Mouse (Mus musculus): ENCODE data around the gene Spint3. TPM values are rescaled to one million over a fixed set of nuclear protein-coding genes. Genes with fewer than 3 reads are reported as not detected.
A peak's percentile ranks its signal among the peaks of the same experiment; 100 is the strongest.

Gene Spint3
- polyA plus RNA-seq, 1 experiment, result not detected

DNA sequence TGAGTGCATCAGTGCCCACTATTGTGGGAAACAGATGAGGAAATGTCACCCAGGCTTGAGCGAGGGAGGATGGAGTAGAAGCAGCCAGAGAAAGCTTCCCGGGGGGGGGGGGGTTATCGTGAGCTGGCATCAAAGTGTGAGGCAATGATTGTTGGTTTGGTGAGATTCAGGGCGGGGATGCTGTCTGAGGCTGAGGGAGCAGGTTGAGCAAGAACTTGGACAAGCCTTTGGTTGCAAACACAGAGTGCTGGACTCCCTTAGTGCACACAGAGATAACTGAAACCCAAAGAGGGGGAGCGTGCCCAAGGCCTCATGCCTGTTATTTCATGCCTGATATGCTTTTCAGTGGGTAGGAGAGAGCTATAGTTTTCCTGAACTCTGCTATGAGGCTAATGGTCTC, 5.8 kb downstream of the Spint3 start:
- Histone ChIP-seq H3ac (ENCODE audit: control insufficient read depth, insufficient read length) (no peak overlapping the region), H3K4me3 (no peak overlapping the region), H3K4me2 (ENCODE audit: low read depth) (no peak overlapping the region), H3K27me3 (ENCODE audit: control insufficient read depth, insufficient read depth, insufficient read length) (peaks cover 58% of the 10 kb centered on the region), H3K36me3 (ENCODE audit: control insufficient read depth, insufficient read depth) (no peaks in the 10 kb centered on the region), H3K79me2 (ENCODE audit: control insufficient read depth, insufficient read depth) (no peaks in the 10 kb centered on the region)
- TF ChIP-seq MYOG (IDR thresholded peaks at IDR 0.05; ENCODE audit: control insufficient read depth in 1 of 3, insufficient read depth in 1 of 3, insufficient read length in 2 of 3, low read depth in 2 of 3), result no peak
- no peak for TF ChIP-seq CEBPB (IDR thresholded peaks at IDR 0.05; ENCODE audit: insufficient read depth, poor library complexity, severe bottlenecking)
- TF ChIP-seq USF1 (IDR thresholded peaks at IDR 0.05; ENCODE audit: low read depth), result no peak
- TF ChIP-seq POLR2A (IDR thresholded peaks at IDR 0.05; ENCODE audit: insufficient read length, low read depth), result no peak
- TF ChIP-seq TCF12 (IDR thresholded peaks at IDR 0.05; ENCODE audit: insufficient read depth, poor library complexity, severe bottlenecking), result no peak
- TF ChIP-seq POLR2AphosphoS2 (IDR thresholded peaks at IDR 0.05; ENCODE audit: insufficient read length, low read depth), result no peak
- no peak for TF ChIP-seq E2F4 (IDR thresholded peaks at IDR 0.05; ENCODE audit: insufficient read depth)
- TF ChIP-seq MYOD1 (IDR thresholded peaks at IDR 0.05; ENCODE audit: control insufficient read depth in 1 of 3, insufficient read length in 2 of 3, low read depth in 2 of 3), result no peak
- TF ChIP-seq SRF (IDR thresholded peaks at IDR 0.05; ENCODE audit: control insufficient read depth, insufficient read length, low read depth), result no peak
- no peak for TF ChIP-seq REST (IDR thresholded peaks at IDR 0.05; ENCODE audit: insufficient read depth, insufficient read length)
- no peak for TF ChIP-seq MAX (IDR thresholded peaks at IDR 0.05; ENCODE audit: low read depth)
- no peak for TF ChIP-seq TCF3 (IDR thresholded peaks at IDR 0.05; ENCODE audit: insufficient read length, low read depth)

DNA sequence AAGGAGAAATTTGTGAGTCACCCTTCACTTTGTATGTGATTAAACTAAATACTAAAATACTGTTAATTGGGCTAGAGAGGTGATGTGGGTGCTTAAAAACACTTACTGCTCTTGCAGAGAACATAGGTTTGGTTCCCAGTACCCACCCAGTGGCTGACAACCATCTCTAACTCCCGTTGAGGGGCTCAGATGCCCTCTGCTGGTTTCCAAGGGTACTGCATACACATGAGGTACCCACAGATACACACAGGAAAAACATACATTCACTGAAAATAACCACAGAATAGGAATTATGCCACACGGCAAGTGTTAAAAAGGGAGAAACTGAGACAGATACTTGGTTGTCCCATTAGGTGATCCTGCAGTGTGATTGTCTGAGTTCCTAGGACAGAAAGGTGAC, 6.3 kb downstream of the Spint3 start:
- Histone ChIP-seq H3K36me3 (ENCODE audit: control insufficient read depth, insufficient read depth) (no peaks in the 10 kb centered on the region), H3K27me3 (ENCODE audit: control insufficient read depth, insufficient read depth, insufficient read length) (peaks cover 58% of the 10 kb centered on the region), H3ac (ENCODE audit: control insufficient read depth, insufficient read length) (no peak overlapping the region), H3K79me2 (ENCODE audit: control insufficient read depth, insufficient read depth) (no peaks in the 10 kb centered on the region), H3K4me3 (no peak overlapping the region), H3K4me2 (ENCODE audit: low read depth) (no peak overlapping the region)
- TF ChIP-seq REST (IDR thresholded peaks at IDR 0.05; ENCODE audit: insufficient read depth, insufficient read length) (no peak), POLR2AphosphoS2 (IDR thresholded peaks at IDR 0.05; ENCODE audit: insufficient read length, low read depth) (no peak), MYOD1 (IDR thresholded peaks at IDR 0.05; ENCODE audit: control insufficient read depth in 1 of 3, insufficient read length in 2 of 3, low read depth in 2 of 3) (no peak), TCF3 (IDR thresholded peaks at IDR 0.05; ENCODE audit: insufficient read length, low read depth) (no peak), MAX (IDR thresholded peaks at IDR 0.05; ENCODE audit: low read depth) (no peak), USF1 (IDR thresholded peaks at IDR 0.05; ENCODE audit: low read depth) (no peak), POLR2A (IDR thresholded peaks at IDR 0.05; ENCODE audit: insufficient read length, low read depth) (no peak), TCF12 (IDR thresholded peaks at IDR 0.05; ENCODE audit: insufficient read depth, poor library complexity, severe bottlenecking) (no peak), SRF (IDR thresholded peaks at IDR 0.05; ENCODE audit: control insufficient read depth, insufficient read length, low read depth) (no peak), MYOG (IDR thresholded peaks at IDR 0.05; ENCODE audit: control insufficient read depth in 1 of 3, insufficient read depth in 1 of 3, insufficient read length in 2 of 3, low read depth in 2 of 3) (no peak), CEBPB (IDR thresholded peaks at IDR 0.05; ENCODE audit: insufficient read depth, poor library complexity, severe bottlenecking) (no peak), E2F4 (IDR thresholded peaks at IDR 0.05; ENCODE audit: insufficient read depth) (no peak)

DNA sequence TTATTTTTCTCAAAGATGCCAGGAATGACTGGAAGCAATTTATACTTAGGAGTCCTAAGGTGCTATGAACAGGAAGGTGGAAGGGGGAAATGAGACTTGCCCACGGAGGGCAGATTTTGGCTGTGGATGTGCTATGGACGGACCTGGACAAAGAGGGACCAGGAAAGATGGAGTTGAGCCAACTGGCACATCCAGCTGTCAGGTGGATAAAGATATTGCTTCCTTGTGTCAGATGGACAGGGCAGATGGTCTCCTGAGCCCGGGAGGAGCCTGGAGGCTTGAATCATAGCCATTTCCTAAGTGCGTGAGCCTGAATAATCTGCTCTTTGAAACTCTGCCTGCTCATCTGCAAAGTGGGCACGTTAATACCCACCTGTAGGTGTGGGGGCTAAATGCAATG, 8.9 kb downstream of the Spint3 start:
- Histone ChIP-seq H3K4me2 (ENCODE audit: low read depth) (no peak overlapping the region), H3K79me2 (ENCODE audit: control insufficient read depth, insufficient read depth) (no peaks in the 10 kb centered on the region), H3K27me3 (ENCODE audit: control insufficient read depth, insufficient read depth, insufficient read length) (peaks cover 47% of the 10 kb centered on the region), H3ac (ENCODE audit: control insufficient read depth, insufficient read length) (no peak overlapping the region), H3K4me3 (no peak overlapping the region), H3K36me3 (ENCODE audit: control insufficient read depth, insufficient read depth) (no peaks in the 10 kb centered on the region)
- no peak for TF ChIP-seq REST (IDR thresholded peaks at IDR 0.05; ENCODE audit: insufficient read depth, insufficient read length)
- no peak for TF ChIP-seq CEBPB (IDR thresholded peaks at IDR 0.05; ENCODE audit: insufficient read depth, poor library complexity, severe bottlenecking)
- no peak for TF ChIP-seq E2F4 (IDR thresholded peaks at IDR 0.05; ENCODE audit: insufficient read depth)
- TF ChIP-seq TCF3 (IDR thresholded peaks at IDR 0.05; ENCODE audit: insufficient read length, low read depth), result no peak
- TF ChIP-seq TCF12 (IDR thresholded peaks at IDR 0.05; ENCODE audit: insufficient read depth, poor library complexity, severe bottlenecking), result no peak
- no peak for TF ChIP-seq MYOD1 (IDR thresholded peaks at IDR 0.05; ENCODE audit: control insufficient read depth in 1 of 3, insufficient read length in 2 of 3, low read depth in 2 of 3)
- TF ChIP-seq POLR2AphosphoS2 (IDR thresholded peaks at IDR 0.05; ENCODE audit: insufficient read length, low read depth), result no peak
- no peak for TF ChIP-seq USF1 (IDR thresholded peaks at IDR 0.05; ENCODE audit: low read depth)
- no peak for TF ChIP-seq MYOG (IDR thresholded peaks at IDR 0.05; ENCODE audit: control insufficient read depth in 1 of 3, insufficient read depth in 1 of 3, insufficient read length in 2 of 3, low read depth in 2 of 3)

DNA sequence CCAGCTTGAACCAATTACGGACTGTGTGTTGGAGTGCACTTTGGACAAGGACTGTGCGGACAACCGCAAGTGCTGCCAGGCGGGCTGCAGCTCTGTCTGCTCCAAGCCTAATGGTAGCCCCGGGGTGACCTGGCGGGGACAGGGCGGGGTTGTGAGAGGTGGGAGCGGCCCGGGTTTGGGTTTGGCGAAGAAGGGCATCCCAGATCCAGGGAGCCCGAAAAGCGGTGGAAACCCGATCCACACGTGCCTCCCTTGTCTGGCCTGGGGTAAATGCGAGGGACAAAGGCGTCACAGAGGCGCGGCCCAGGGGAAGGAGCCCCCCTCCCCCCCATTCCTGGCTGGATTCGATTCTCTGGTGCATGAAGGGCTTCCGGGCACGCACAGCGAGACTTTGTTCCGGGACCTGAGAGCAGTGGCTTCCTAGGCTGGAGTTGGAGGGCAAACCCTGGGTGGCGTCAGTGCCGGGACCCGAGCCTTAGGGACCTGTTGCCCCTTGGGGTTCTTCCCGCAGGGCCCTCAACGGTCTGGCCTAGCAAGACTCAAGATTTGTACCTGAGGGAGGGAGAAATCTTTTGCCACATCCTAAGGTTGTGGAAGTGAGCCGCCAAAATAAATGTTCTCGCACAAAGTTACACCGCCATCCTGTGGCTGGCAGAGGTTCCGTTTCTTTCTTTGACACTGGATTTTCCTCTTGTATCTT, 9.8 kb downstream of the Spint3 start:
- TF ChIP-seq TCF12 (IDR thresholded peaks at IDR 0.05; ENCODE audit: insufficient read depth, poor library complexity, severe bottlenecking) (no peak), E2F4 (IDR thresholded peaks at IDR 0.05; ENCODE audit: insufficient read depth) (no peak), SRF (IDR thresholded peaks at IDR 0.05; ENCODE audit: control insufficient read depth, insufficient read length, low read depth) (no peak), CEBPB (IDR thresholded peaks at IDR 0.05; ENCODE audit: insufficient read depth, poor library complexity, severe bottlenecking) (no peak), POLR2AphosphoS2 (IDR thresholded peaks at IDR 0.05; ENCODE audit: insufficient read length, low read depth) (no peak), POLR2A (IDR thresholded peaks at IDR 0.05; ENCODE audit: insufficient read length, low read depth) (no peak), USF1 (IDR thresholded peaks at IDR 0.05; ENCODE audit: low read depth) (no peak), REST (IDR thresholded peaks at IDR 0.05; ENCODE audit: insufficient read depth, insufficient read length) (no peak), MAX (IDR thresholded peaks at IDR 0.05; ENCODE audit: low read depth) (no peak), TCF3 (IDR thresholded peaks at IDR 0.05; ENCODE audit: insufficient read length, low read depth) (no peak), MYOD1 (IDR thresholded peaks at IDR 0.05; ENCODE audit: control insufficient read depth in 1 of 3, insufficient read length in 2 of 3, low read depth in 2 of 3) (no peak)
- Histone ChIP-seq H3ac (ENCODE audit: control insufficient read depth, insufficient read length) (no peak overlapping the region), H3K79me2 (ENCODE audit: control insufficient read depth, insufficient read depth) (no peaks in the 10 kb centered on the region), H3K4me3 (no peak overlapping the region), H3K27me3 (ENCODE audit: control insufficient read depth, insufficient read depth, insufficient read length) (peaks cover 47% of the 10 kb centered on the region), H3K36me3 (ENCODE audit: control insufficient read depth, insufficient read depth) (no peaks in the 10 kb centered on the region), H3K4me2 (ENCODE audit: low read depth) (peak overlapping the region; percentile 30)
